Mouse (Mus musculus): ENCODE data around the gene Parp8.

GRCm38 (mm10) chr13:117023346-117024050, 1.8 kb downstream of the Parp8 start:
- TF ChIP-seq POLR2A (IDR thresholded peaks at IDR 0.05; ENCODE audit: low read depth, low read length) (no peak), CTCF (IDR thresholded peaks at IDR 0.05; ENCODE audit: extremely low read depth, insufficient read length, insufficient replicate concordance, low read depth, low read length) (no peak)

All from small intestine, adult 2 months (tissue).